Mouse (Mus musculus): ENCODE data around the gene Agtrap. TPM values are rescaled to one million over a fixed set of nuclear protein-coding genes. Genes with fewer than 3 reads are reported as not detected.

Agtrap gene
- total and polyA plus RNA-seq, 3 experiments: 75.4 to 174 (median 97.8) TPM

- no peak for DNase-seq
Measured at GRCm38 (mm10) chr4:148079212-148079611, 8.6 kb downstream of the Agtrap start.

GRCm38 (mm10) chr4:148075881-148076280 lies 11.9 kb downstream of the Agtrap start:
- no peak for DNase-seq

GRCm38 (mm10) chr4:148075259-148075658 lies 12.6 kb downstream of the Agtrap start:
- peak; percentile 88 for DNase-seq

- DNase-seq: no peak
Measured at GRCm38 (mm10) chr4:148074521-148075189, 13.2 kb downstream of the Agtrap start.

GRCm38 (mm10) chr4:148071508-148071907 lies 16.3 kb downstream of the Agtrap start:
- no peak for DNase-seq

- DNase-seq: no peak
Measured at GRCm38 (mm10) chr4:148069602-148070218, 18.1 kb downstream of the Agtrap start.

GRCm38 (mm10) chr4:148067346-148067745 lies 20.5 kb downstream of the Agtrap start:
- DNase-seq: no peak

- peak; percentile 66 for DNase-seq
Measured at GRCm38 (mm10) chr4:148066401-148066744, 21.5 kb downstream of the Agtrap start.

GRCm38 (mm10) chr4:148065702-148066400 lies 22.0 kb downstream of the Agtrap start:
- no peak for DNase-seq

GRCm38 (mm10) chr4:148061086-148061480 lies 26.7 kb downstream of the Agtrap start:
- no peak for DNase-seq

- DNase-seq: peak; percentile 59
Measured at GRCm38 (mm10) chr4:148060120-148061085, 27.4 kb downstream of the Agtrap start.

GRCm38 (mm10) chr4:148058993-148059392 lies 28.8 kb downstream of the Agtrap start:
- DNase-seq: no peak

GRCm38 (mm10) chr4:148058218-148058819 lies 29.5 kb downstream of the Agtrap start:
- no peak for DNase-seq

- no peak for DNase-seq
Measured at GRCm38 (mm10) chr4:148057661-148058209, 30.1 kb downstream of the Agtrap start.

GRCm38 (mm10) chr4:148056801-148057200 lies 31.0 kb downstream of the Agtrap start:
- DNase-seq: peak; percentile 57

GRCm38 (mm10) chr4:148056246-148056645 lies 31.6 kb downstream of the Agtrap start:
- no peak for DNase-seq

- no peak for DNase-seq
Measured at GRCm38 (mm10) chr4:148054961-148055695, 32.7 kb downstream of the Agtrap start.

GRCm38 (mm10) chr4:148053417-148053920 lies 34.4 kb downstream of the Agtrap start:
- DNase-seq: no peak

GRCm38 (mm10) chr4:148052976-148053375 lies 34.9 kb downstream of the Agtrap start:
- no peak for DNase-seq

GRCm38 (mm10) chr4:148051886-148052285 lies 35.9 kb downstream of the Agtrap start:
- DNase-seq: no peak
